Mouse (Mus musculus) stomach, embryonic 16.5 days (tissue): Measurements from ENCODE around the gene Crispld2. TPM values are rescaled to one million over a fixed set of nuclear protein-coding genes. Genes with fewer than 3 reads are reported as not detected.

ENCODE experiments used
- ATAC-seq: fragments of 200-750 bp; cut with Nextera tagmentation; 2 replicates; pipeline ENCODE4 v1.8.0; 2017; ENCODE audit warnings: moderate number of reproducible peaks, moderate TSS enrichment; ENCODE audit not compliant: insufficient read depth, low FRiP score
- H3K27ac ChIP-seq: fragments of 300-500 bp; sonication (generic); 2 replicates; pipeline ENCODE4 v1.5.1; 2014; ENCODE audit warnings: low read length
- H3K27me3 ChIP-seq: fragments of 300-500 bp; sonication (generic); 2 replicates; pipeline ENCODE4 v1.6.1; 2014; ENCODE audit warnings: low read length, control low read depth, mixed read lengths; ENCODE audit not compliant: control insufficient read depth, insufficient read depth
- H3K36me3 ChIP-seq: fragments of 300-500 bp; sonication (generic); 2 replicates; pipeline ENCODE4 v1.6.1; 2014; ENCODE audit warnings: low read length; ENCODE audit not compliant: control insufficient read depth, insufficient read depth
- H3K4me1 ChIP-seq: fragments of 300-500 bp; sonication (generic); 2 replicates; pipeline ENCODE4 v1.6.1; 2014; ENCODE audit warnings: low read length, control low read depth, mixed read lengths; ENCODE audit not compliant: control insufficient read depth, insufficient read depth
- H3K4me2 ChIP-seq: fragments of 300-500 bp; sonication (generic); 2 replicates; pipeline ENCODE4 v1.6.1; 2014; ENCODE audit warnings: low read depth, low read length, mixed read lengths
- H3K4me3 ChIP-seq: fragments of 300-500 bp; sonication (generic); replicated peaks from 2 replicates; pipeline ENCODE4 v1.5.1; 2014; ENCODE audit warnings: mild to moderate bottlenecking, low read length
- H3K9ac ChIP-seq: fragments of 300-500 bp; sonication (generic); 2 replicates; pipeline ENCODE4 v1.6.1; 2014; ENCODE audit warnings: low read length
- H3K9me3 ChIP-seq: fragments of 300-500 bp; sonication (generic); replicated peaks from 2 replicates; pipeline ENCODE4 v1.6.1; 2016; ENCODE audit warnings: low read length, control low read depth; ENCODE audit not compliant: control insufficient read depth
- WGBS: fragments of 180-500 bp; shearing (Covaris S2); extraction: QIAGEN DNeasy Blood & Tissue Kit; methylation state at CpG from one replicate; pipeline ENCODE4 v1.1.7; 2014; 5-methylcytosine and 5-hydroxymethylcytosine counted together
- polyA plus RNA-seq: library from polyadenylated mRNA; unstranded; fragments of >200 nt; fragmentation: Nextera tagmentation; extraction: Ambion mirVana; gene quantifications from 2 replicates; pipeline ENCODE4 v1.2.1, GENCODE M21; 2015

The Crispld2 gene
- polyA plus RNA-seq, 1 experiment from 2014 or later: 38.1 TPM

GRCm38 (mm10) chr8:120094801-120095200 is 102.6 kb downstream of the Crispld2 start:
- H3K27ac ChIP-seq: no peak overlapping the region
- no peak overlapping the region for H3K4me2 ChIP-seq
- 79% methylated on average over 10 of the region's 10 CpGs for WGBS
- H3K27me3 ChIP-seq: no peaks in the 10 kb centered on the region
- no peaks in the 10 kb centered on the region for H3K9me3 ChIP-seq
- H3K4me3 ChIP-seq: no peak overlapping the region
- H3K4me1 ChIP-seq: peaks cover 7% of the 10 kb centered on the region
- no peak for ATAC-seq
- peaks cover 5% of the 10 kb centered on the region; the same call in 1 of the 2 replicates for H3K36me3 ChIP-seq
- 0 out of 2 replicates have a peak overlapping the region, but pooled peaks have one; percentile 7 for H3K9ac ChIP-seq

GRCm38 (mm10) chr8:120096486-120096885 is 104.2 kb downstream of the Crispld2 start:
- WGBS: 61% methylated on average over 2 of the region's 2 CpGs
- Histone ChIP-seq H3K9me3 (no peaks in the 10 kb centered on the region), H3K4me1 (peaks cover 10% of the 10 kb centered on the region), H3K27me3 (no peaks in the 10 kb centered on the region), H3K9ac (no peak overlapping the region), H3K4me3 (no peak overlapping the region), H3K4me2 (no peak overlapping the region), H3K27ac (no peak overlapping the region), H3K36me3 (no peaks in the 10 kb centered on the region; the same call in 1 of the 2 replicates)
- ATAC-seq: no peak; the same call in 1 of the 2 replicates

GRCm38 (mm10) chr8:120100388-120101067 is 108.3 kb downstream of the Crispld2 start:
- Histone ChIP-seq H3K9ac (peak overlapping the region; percentile 92), H3K36me3 (no peaks in the 10 kb centered on the region), H3K4me3 (peak overlapping the region; percentile 81), H3K27ac (peak overlapping the region; percentile 95), H3K9me3 (no peaks in the 10 kb centered on the region), H3K27me3 (no peaks in the 10 kb centered on the region), H3K4me1 (peaks cover 14% of the 10 kb centered on the region), H3K4me2 (peak overlapping the region; percentile 85)
- 4% methylated on average over 25 of the region's 25 CpGs for WGBS
- ATAC-seq: 0 out of 2 replicates have a peak, but pooled peaks have one; percentile 2

- peak within 1 kb of the TSS; percentile 95 for H3K27ac ChIP-seq
- H3K36me3 ChIP-seq: no peaks in the 10 kb centered on the region
- peak; percentile 73; the same call in 1 of the 2 replicates for ATAC-seq
- H3K4me2 ChIP-seq: peak within 1 kb of the TSS; percentile 85
- peak within 1 kb of the TSS; percentile 81 for H3K4me3 ChIP-seq
- H3K9ac ChIP-seq: peak within 1 kb of the TSS; percentile 92
- under 1% methylated on average over 88 of the region's 88 CpGs for WGBS
- H3K27me3 ChIP-seq: no peaks in the 10 kb centered on the region
- H3K9me3 ChIP-seq: no peaks in the 10 kb centered on the region
- peaks cover 14% of the 10 kb centered on the region for H3K4me1 ChIP-seq
Observed at GRCm38 (mm10) chr8:120101068-120101972, 109.1 kb downstream of the Crispld2 start, which contains the start of gene Zdhhc7. Gene Zdhhc7, minus strand, starts transcription at chr8:120101482.

Other genes with a start within 250 kb of the Crispld2 start
- 14.5 and 16.5 TPM in 2 replicates for gene Tldc1, start 214.0 kb upstream of the Crispld2 start, polyA plus RNA-seq
- 144 and 177 TPM in 2 replicates for gene Cotl1, start 151.9 kb upstream of the Crispld2 start, polyA plus RNA-seq
- 10.7 and 12.7 TPM in 2 replicates for gene Klhl36, start 130.2 kb upstream of the Crispld2 start, polyA plus RNA-seq
- gene Usp10, start 82.1 kb upstream of the Crispld2 start, polyA plus RNA-seq: 118 and 141 TPM in 2 replicates
- 7.4 and 11.0 TPM in 2 replicates for gene Gm20388, start 81.6 kb upstream of the Crispld2 start, polyA plus RNA-seq
- gene Zdhhc7, start 109.0 kb downstream of the Crispld2 start, polyA plus RNA-seq: 30.2 and 31.1 TPM in 2 replicates
- gene 6430548M08Rik, start 121.7 kb downstream of the Crispld2 start, polyA plus RNA-seq: 7.5 and 9.1 TPM in 2 replicates
- gene Fam92b, start 185.0 kb downstream of the Crispld2 start, polyA plus RNA-seq: 0.57 and 0.72 TPM in 2 replicates
- 6.0 and 6.9 TPM in 2 replicates for gene Gse1, start 236.0 kb downstream of the Crispld2 start, polyA plus RNA-seq